Mouse (Mus musculus) cortical plate, adult 2 months (tissue): ENCODE measurements around the gene Ano7.

Experiments
- CTCF ChIP-seq: fragments of 200-500 bp; IDR thresholded peaks from 2 replicates; pipeline ENCODE4 v1.5.1; 2011; ENCODE audit warnings: mild to moderate bottlenecking, control low read depth, low read length; ENCODE audit not compliant: insufficient read depth; ENCODE audit errors: extremely low read depth
- POLR2A ChIP-seq: fragments of 200-500 bp; IDR thresholded peaks from 2 replicates; pipeline ENCODE4 v1.6.1; 2011; ENCODE audit warnings: mild to moderate bottlenecking, low read length, control low read depth; ENCODE audit not compliant: insufficient read depth; ENCODE audit errors: extremely low read depth

GRCm38 (mm10) chr1:93453721-93454255 lies 80.1 kb downstream of the Ano7 start:
- TF ChIP-seq CTCF (no peak), POLR2A (no peak)
